ENCODE assay signal across 13 mouse cellular contexts in the genomic region with DNA sequence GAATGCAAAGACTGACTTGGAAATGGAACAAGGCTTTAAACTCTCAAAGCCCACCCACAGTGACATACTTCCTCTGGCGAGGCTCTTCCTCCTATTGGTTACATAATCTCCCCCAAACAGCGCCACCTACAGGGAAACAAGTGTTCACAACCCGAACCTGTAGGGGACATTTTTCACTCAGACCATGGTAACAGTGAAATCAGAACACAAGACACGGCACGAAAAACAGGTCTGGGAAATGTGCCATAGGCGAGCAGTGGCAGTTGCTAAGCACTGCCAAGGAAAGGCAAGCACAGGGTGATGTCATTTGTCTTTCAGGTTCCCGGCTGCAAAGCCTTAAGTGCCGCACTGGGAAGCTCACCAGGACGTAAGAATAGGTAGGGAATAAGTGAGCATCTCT.
DNase-seq lines count a peak whose midpoint lies in the region; ATAC-seq and TF ChIP-seq lines count a peak whose summit lies in the region.
"Had no signal": no experiment of that assay in that cellular context is flagged by ENCODE, and none has a peak within 500 bp of the region (broad histone marks: within the 10 kb centered on the region; RNA-seq: fewer than 3 reads in every experiment).

No protein-coding gene starts in this region.

- no peaks in the 10 kb centered on the region for H3K4me1 ChIP-seq in hindbrain, embryonic 16.5 days (ENCODE audit: control insufficient read depth, insufficient read depth, low read depth, low read length)
- peaks cover 5% of the 10 kb centered on the region; the same call in 1 of the 2 replicates for H3K4me1 ChIP-seq in hindbrain, embryonic 12.5 days
- H3K4me1 ChIP-seq in stomach, postnatal 0 days (replicated peaks; ENCODE audit: control insufficient read depth, insufficient read depth) = 0 out of 2 replicates have a peak, but pooled peaks cover 5% of the 10 kb centered on the region
- H3K4me1 ChIP-seq in kidney, adult 2 months (ENCODE audit: control insufficient read depth, insufficient read depth, low read length) = no peaks in the 10 kb centered on the region; the same call in 1 of the 2 replicates

- 73% methylated on average over 9 of the region's 9 CpGs for WGBS in hindbrain, embryonic 16.5 days
- 91% methylated on average over 9 of the region's 9 CpGs for WGBS in hindbrain, embryonic 12.5 days
- 68% methylated on average over 9 of the region's 9 CpGs for WGBS in stomach, postnatal 0 days
- WGBS in kidney, adult 2 months = 88% methylated on average over 9 of the region's 9 CpGs

- H3K4me2 ChIP-seq in hindbrain, embryonic 16.5 days (ENCODE audit: low read length) = no peak overlapping the region
- no peak overlapping the region for H3K4me2 ChIP-seq in hindbrain, embryonic 12.5 days (replicated peaks)
- H3K4me2 ChIP-seq in stomach, postnatal 0 days (replicated peaks; ENCODE audit: low read depth) = no peak overlapping the region
- H3K4me2 ChIP-seq: forebrain, embryonic 12.5 days; liver, embryonic 15.5 days; midbrain, embryonic 12.5 days had no signal

- H3K27me3 ChIP-seq in hindbrain, embryonic 16.5 days (replicated peaks; ENCODE audit: control insufficient read depth, insufficient read depth, low read length) = no peaks in the 10 kb centered on the region
- no peaks in the 10 kb centered on the region for H3K27me3 ChIP-seq in hindbrain, embryonic 12.5 days
- no peaks in the 10 kb centered on the region for H3K27me3 ChIP-seq in stomach, postnatal 0 days (ENCODE audit: control insufficient read depth, insufficient read depth, low read length)
- H3K27me3 ChIP-seq in kidney, adult 2 months (replicated peaks; ENCODE audit: control insufficient read depth, insufficient read depth, low read length) = no peaks in the 10 kb centered on the region
- H3K27me3 ChIP-seq: forebrain, embryonic 12.5 days; liver, embryonic 15.5 days; midbrain, embryonic 12.5 days had no signal

- no peak for TF ChIP-seq EP300 in stomach, postnatal 0 days (optimal IDR thresholded peaks at IDR 0.05)

- H3K9me3 ChIP-seq in hindbrain, embryonic 16.5 days (ENCODE audit: control insufficient read depth, low read length) = no peaks in the 10 kb centered on the region
- no peaks in the 10 kb centered on the region for H3K9me3 ChIP-seq in hindbrain, embryonic 12.5 days (replicated peaks)
- H3K9me3 ChIP-seq in stomach, postnatal 0 days (ENCODE audit: control insufficient read depth, low read length) = no peaks in the 10 kb centered on the region
- H3K9me3 ChIP-seq: embryonic facial prominence, embryonic 10.5 days; forebrain, embryonic 12.5 days; liver, embryonic 15.5 days; midbrain, embryonic 12.5 days had no signal

- no peak overlapping the region for H3K27ac ChIP-seq in hindbrain, embryonic 16.5 days (ENCODE audit: low read depth, low read length)
- no peak overlapping the region for H3K27ac ChIP-seq in hindbrain, embryonic 12.5 days
- H3K27ac ChIP-seq in stomach, postnatal 0 days (replicated peaks) = no peak overlapping the region
- H3K27ac ChIP-seq in kidney, adult 2 months (ENCODE audit: insufficient read depth, low read depth, low read length) = no peak overlapping the region
- H3K27ac ChIP-seq: embryonic facial prominence, embryonic 10.5 days; forebrain, embryonic 12.5 days; liver, embryonic 15.5 days; midbrain, embryonic 12.5 days had no signal

- ATAC-seq in cerebellum, adult (ENCODE audit: insufficient number of reproducible peaks, low FRiP score, low TSS enrichment) = no peak
- ATAC-seq in hindbrain, embryonic 16.5 days = peak; percentile 65
- ATAC-seq in hindbrain, embryonic 12.5 days (ENCODE audit: low FRiP score) = no peak
- ATAC-seq in stomach, postnatal 0 days (ENCODE audit: low FRiP score, low TSS enrichment) = no peak

- peak; percentile 43 for TF ChIP-seq CTCF in stomach, postnatal 0 days (IDR thresholded peaks at IDR 0.05; ENCODE audit: low read depth)
- TF ChIP-seq CTCF in kidney, adult 2 months (conservative IDR thresholded peaks at IDR 0.05; ENCODE audit: insufficient read depth, insufficient read length, low read depth, low read length) = no peak; the same call in 1 of the 2 replicates

- no peaks in the 10 kb centered on the region for H3K36me3 ChIP-seq in hindbrain, embryonic 16.5 days (ENCODE audit: control insufficient read depth, insufficient read depth, low read length)
- no peaks in the 10 kb centered on the region for H3K36me3 ChIP-seq in hindbrain, embryonic 12.5 days
- H3K36me3 ChIP-seq in stomach, postnatal 0 days (ENCODE audit: control insufficient read depth, insufficient read depth, low read length) = no peaks in the 10 kb centered on the region
- H3K36me3 ChIP-seq in kidney, adult 2 months (ENCODE audit: control insufficient read depth, insufficient read depth, low read length) = no peaks in the 10 kb centered on the region
- H3K36me3 ChIP-seq: embryonic facial prominence, embryonic 10.5 days; forebrain, embryonic 12.5 days; liver, embryonic 15.5 days; midbrain, embryonic 12.5 days had no signal

- peak; percentile 11 for DNase-seq in cerebellum, adult 11-12 months
- peak; percentile 28 for DNase-seq in right cerebral cortex, adult 18-20 months
- DNase-seq in right cerebral cortex, postnatal 14 days = no peak
- no peak for DNase-seq in stomach, postnatal 0 days (ENCODE audit: low spot score)
- no peak for DNase-seq in kidney, adult 2 months
- DNase-seq: thymus, postnatal 25 days had no signal

- TF ChIP-seq POLR2A in kidney, adult 2 months (IDR thresholded peaks at IDR 0.05; ENCODE audit: low read depth, low read length) = no peak

- H3K4me3 ChIP-seq in hindbrain, embryonic 16.5 days (ENCODE audit: low read length) = no peak overlapping the region
- no peak overlapping the region for H3K4me3 ChIP-seq in hindbrain, embryonic 12.5 days
- no peak overlapping the region for H3K4me3 ChIP-seq in stomach, postnatal 0 days (ENCODE audit: low read depth, low read length)
- no peak overlapping the region for H3K4me3 ChIP-seq in kidney, adult 2 months (ENCODE audit: insufficient read depth, low read depth, low read length)
- H3K4me3 ChIP-seq: embryonic facial prominence, embryonic 10.5 days; forebrain, embryonic 12.5 days; liver, embryonic 15.5 days; midbrain, embryonic 12.5 days had no signal

- H3K9ac ChIP-seq in hindbrain, embryonic 16.5 days (ENCODE audit: low read depth, low read length) = no peak overlapping the region
- no peak overlapping the region for H3K9ac ChIP-seq in hindbrain, embryonic 12.5 days
- H3K9ac ChIP-seq in stomach, postnatal 0 days (ENCODE audit: low read length) = no peak overlapping the region
- H3K9ac ChIP-seq: forebrain, embryonic 12.5 days; liver, embryonic 15.5 days; midbrain, embryonic 12.5 days had no signal

Comparison
In these comparisons a context has a peak if more than half of its experiments do, and no peak if none do; other contexts are left out.
1. DNase-seq: peak in cerebellum, adult 11-12 months (single experiment) and right cerebral cortex, adult 18-20 months (single experiment); none in right cerebral cortex, postnatal 14 days (single experiment), stomach, postnatal 0 days (single experiment) and kidney, adult 2 months (single experiment).